Mouse (Mus musculus) lung, postnatal 10 days (tissue): ENCODE data around the gene Mipep.

ENCODE experiments used
- DNase-seq: peaks from one replicate; pipeline ENCODE4 v3.0.0; 2021

Gene Mipep

GRCm38 (mm10) chr14:60885361-60885950, 101.1 kb downstream of the Mipep start:
- DNase-seq = no peak

- no peak for DNase-seq
These were observed 109.5 kb downstream of the Mipep start for GRCm38 (mm10) chr14:60893882-60894281.

DNA sequence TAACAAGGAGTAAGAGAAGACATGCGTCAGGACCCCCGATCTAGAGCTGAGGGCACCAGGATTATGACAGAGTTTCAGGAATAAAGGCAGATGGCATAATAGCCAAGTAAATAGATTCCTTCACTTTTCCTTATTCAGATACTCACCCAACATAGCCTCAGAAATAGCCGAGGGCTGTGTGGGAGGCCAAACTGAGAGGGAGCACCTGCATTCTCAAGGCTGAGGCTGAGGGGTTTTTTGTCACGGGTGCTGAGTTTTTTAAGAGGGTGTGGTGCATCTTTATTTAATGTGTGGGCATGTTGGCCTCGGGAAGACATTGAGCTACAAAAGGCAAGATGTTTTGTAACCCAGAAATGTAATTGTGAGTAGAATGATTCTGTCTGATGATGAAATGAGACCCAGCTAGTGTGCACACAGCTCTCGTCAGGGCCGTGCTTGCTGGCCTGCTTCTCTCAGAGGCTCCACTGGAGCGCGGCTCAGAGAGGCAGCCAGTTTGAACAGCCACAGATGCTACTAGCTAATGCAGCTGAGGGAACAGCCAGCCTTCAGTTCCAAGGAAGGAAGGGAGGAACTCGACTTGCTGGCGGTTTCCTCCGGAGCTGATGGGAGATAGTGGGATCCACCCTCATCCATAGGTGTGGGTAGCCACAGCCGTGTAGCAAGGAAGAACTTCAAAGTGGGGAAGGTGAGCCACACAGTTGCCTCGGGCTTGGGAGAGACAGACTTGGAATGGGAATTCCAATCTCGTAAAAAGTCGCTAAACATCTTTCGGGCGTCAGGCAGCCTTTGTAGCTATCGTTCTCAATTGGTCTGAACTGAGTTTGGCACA, 111.0 kb downstream of the Mipep start:
- peak; percentile 21 for DNase-seq

- DNase-seq = no peak
These were observed 113.8 kb downstream of the Mipep start for GRCm38 (mm10) chr14:60898086-60898667.

- peak; percentile 26 for DNase-seq
These were observed 120.1 kb downstream of the Mipep start for GRCm38 (mm10) chr14:60904501-60904900.

- DNase-seq = peak; percentile 77
These were observed 122.3 kb downstream of the Mipep start for GRCm38 (mm10) chr14:60906421-60907374.

- DNase-seq = no peak
These were observed 125.0 kb downstream of the Mipep start for GRCm38 (mm10) chr14:60909351-60909750.

DNA sequence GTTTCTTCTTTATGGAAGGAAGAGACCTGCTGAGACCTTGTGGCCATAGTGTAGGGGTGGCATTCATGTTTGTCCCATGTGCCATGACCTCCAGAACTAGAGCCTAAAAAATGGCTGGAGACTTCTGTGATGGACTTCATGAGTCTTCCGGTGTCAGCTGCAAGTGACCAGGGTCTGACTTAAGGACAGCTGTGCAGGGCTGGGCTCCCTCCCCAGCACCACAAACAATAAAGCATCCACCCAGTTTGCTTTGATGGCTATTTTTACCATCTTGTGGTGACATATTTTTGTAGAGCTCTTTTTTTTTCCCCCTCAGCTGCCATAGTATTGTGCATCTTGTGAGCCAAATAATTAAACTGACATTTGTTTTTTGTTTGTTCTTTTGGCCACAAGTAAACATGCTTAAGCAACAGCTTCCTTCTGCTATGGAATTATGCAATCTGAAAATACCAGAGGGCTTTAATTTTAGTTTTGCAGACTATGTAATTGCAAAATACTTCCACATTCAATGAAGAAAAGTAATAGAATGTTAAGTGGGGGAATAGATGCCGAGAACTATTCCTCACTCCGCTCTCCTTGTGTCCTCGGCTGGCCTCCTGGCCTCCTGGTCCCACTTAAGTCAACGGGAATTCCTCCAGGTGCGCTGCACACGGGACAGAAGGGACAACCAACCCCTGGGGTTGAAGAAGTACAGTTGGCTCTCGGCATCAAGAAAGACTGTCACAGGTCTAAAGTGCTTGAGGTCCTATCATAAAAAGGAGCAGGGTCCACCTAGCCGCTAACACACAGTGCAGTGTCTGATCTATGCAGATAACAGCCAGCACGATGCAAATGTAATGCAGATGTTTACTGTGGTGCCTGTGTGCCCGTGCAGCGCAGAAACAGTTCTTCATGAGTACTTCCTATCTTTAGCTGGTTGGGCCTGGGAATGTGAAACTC, 126.4 kb downstream of the Mipep start:
- DNase-seq = peak; percentile 41

- peak; percentile 26 for DNase-seq
These were observed 128.7 kb downstream of the Mipep start for GRCm38 (mm10) chr14:60912981-60913468.

- no peak for DNase-seq
These were observed 132.3 kb downstream of the Mipep start for GRCm38 (mm10) chr14:60916661-60917060.

- DNase-seq = no peak
These were observed 141.6 kb downstream of the Mipep start for GRCm38 (mm10) chr14:60926011-60926410.

DNA sequence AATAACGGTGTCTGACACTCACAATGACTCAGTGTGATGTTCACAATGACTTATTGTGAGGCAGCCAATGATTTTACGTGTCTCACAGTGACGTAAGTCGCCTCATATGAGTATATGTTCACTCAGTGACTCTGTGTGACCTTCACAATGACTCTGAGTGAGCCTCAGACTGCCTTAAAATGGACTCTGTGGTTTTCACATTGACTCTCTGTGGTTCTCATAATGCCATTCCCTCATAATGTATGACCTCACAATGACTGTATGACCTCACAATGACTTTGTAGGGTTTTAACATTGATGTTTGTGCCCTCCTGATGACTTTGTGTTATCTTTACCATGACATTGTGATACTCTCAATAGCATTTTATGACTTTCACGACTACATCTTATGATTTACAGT, 151.3 kb downstream of the Mipep start:
- DNase-seq = no peak

GRCm38 (mm10) chr14:60937481-60938039, 153.2 kb downstream of the Mipep start:
- DNase-seq = no peak
